Mouse (Mus musculus) thymus, postnatal 4 days (tissue): ENCODE results near the gene Mtg1.

Source experiments
- DNase-seq: peaks from one replicate; pipeline ENCODE4 v3.0.0; 2021

The Mtg1 gene

DNA sequence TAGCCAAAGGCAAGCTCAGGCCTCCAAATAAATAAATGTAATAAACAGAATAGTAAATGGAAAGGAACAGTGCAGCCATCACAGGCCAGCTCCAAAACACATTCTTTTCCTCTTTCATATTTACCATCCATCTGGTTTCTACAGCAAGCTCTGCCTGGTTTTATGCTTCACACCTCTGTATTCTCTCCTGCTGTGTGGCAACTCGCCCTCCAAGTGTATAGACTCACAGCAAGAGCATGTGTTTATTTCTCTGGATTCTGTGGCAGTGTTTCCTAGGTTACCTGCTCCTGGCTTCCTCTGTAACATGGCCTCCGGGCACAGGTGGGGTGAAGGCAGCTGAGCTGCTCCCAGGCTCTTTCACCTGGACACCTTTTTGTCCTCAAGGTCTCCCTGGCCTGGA, 55.1 kb downstream of the Mtg1 start:
- DNase-seq, result no peak

DNA sequence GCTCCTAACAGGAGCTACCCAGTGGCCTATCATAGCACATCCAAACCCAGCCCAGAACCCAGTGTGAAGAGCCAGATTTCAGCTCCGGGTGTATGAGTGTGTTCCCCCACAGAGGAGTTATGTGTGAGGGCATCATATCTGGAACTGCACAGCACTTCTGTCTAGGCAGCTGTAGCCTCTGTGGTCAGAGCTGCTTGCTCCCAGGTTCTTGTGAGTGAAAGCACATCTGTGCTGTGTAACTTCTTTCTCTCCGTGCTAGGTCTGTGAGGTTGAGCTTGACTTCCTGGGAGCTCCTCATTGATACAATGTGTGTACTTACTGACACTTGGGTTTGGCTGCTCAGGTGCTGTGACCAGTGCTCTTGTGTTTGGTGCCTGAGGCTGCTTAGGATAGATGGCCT, 55.5 kb downstream of the Mtg1 start:
- DNase-seq, result peak; percentile 28

DNA sequence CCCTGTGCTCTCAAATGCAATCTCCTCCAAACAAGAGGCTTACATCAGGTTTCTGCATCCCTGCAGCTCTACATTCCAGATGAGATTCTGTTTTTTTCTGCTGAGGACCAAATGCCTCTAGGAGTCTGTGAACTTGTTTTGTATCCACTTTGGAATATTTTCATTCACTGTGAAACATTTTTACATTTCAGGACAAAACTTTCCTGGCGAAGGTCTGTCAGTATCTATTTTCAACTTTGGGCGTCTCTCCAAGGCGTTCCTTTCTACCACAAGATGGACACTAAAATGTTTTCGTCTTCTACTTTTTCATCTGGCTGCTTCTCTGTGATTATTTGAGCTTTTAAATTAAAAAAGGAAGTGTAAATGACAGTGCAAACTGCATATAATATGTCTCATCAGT, 56.7 kb downstream of the Mtg1 start:
- no peak for DNase-seq

DNA sequence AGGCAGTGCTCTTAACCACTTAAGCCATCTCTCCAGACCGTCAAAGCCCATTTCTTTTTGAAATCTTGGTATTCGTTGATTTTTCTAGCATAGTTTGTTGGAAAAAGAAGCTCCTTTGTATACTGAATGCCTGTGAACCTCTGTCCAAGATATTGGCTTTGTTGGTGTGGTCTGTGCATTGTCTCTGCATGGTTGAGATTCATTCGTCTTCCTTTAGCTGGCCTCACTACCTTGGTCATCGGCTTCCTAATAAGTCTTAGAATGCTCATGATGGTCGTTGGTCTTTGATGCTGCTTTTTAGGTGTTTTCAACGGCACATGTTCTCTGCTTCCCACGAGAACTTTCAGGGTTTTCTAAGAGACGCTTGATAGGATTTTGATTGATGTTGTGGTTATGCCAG, 58.6 kb downstream of the Mtg1 start:
- DNase-seq, result no peak
